Mouse (Mus musculus) midbrain, embryonic 11.5 days (tissue): Measurements from ENCODE around the gene Plxnc1. TPM values are rescaled to one million over a fixed set of nuclear protein-coding genes. Genes with fewer than 3 reads are reported as not detected.

ENCODE experiments used
- ATAC-seq: fragments of 200-750 bp; cut with Nextera tagmentation; 2 replicates; pipeline ENCODE4 v1.8.0; 2017; ENCODE audit warnings: moderate TSS enrichment, moderate library complexity; ENCODE audit not compliant: low FRiP score
- DNase-seq: peaks from one replicate; pipeline ENCODE4 v3.0.0; 2015; ENCODE audit warnings: low spot score; ENCODE audit errors: missing footprints
- H3K27ac ChIP-seq: fragments of 300-500 bp; sonication (generic); 2 replicates; pipeline ENCODE4 v1.5.1; 2014; ENCODE audit warnings: low read depth, low read length
- H3K27me3 ChIP-seq: fragments of 300-500 bp; sonication (generic); 2 replicates; pipeline ENCODE4 v1.6.1; 2014; ENCODE audit warnings: mild to moderate bottlenecking, low read length, moderate library complexity, mixed read lengths; ENCODE audit not compliant: control insufficient read depth, insufficient read depth
- H3K36me3 ChIP-seq: fragments of 300-500 bp; sonication (generic); 2 replicates; pipeline ENCODE4 v1.6.1; 2014; ENCODE audit warnings: mild to moderate bottlenecking, low read length, moderate library complexity, mixed read lengths; ENCODE audit not compliant: control insufficient read depth, insufficient read depth
- H3K4me1 ChIP-seq: fragments of 300-500 bp; sonication (generic); 2 replicates; pipeline ENCODE4 v1.6.1; 2014; ENCODE audit warnings: low read length; ENCODE audit not compliant: control insufficient read depth, insufficient read depth
- H3K4me2 ChIP-seq: fragments of 300-500 bp; sonication (generic); 2 replicates; pipeline ENCODE4 v1.6.1; 2014; ENCODE audit warnings: mild to moderate bottlenecking, moderate library complexity
- H3K4me3 ChIP-seq: fragments of 300-500 bp; sonication (generic); 2 replicates; pipeline ENCODE4 v1.5.1; 2014; ENCODE audit warnings: low read depth, low read length
- H3K9ac ChIP-seq: fragments of 300-500 bp; sonication (generic); 2 replicates; pipeline ENCODE4 v1.6.1; 2014; ENCODE audit warnings: low read length
- H3K9me3 ChIP-seq: fragments of 300-500 bp; sonication (generic); 2 replicates; pipeline ENCODE4 v1.6.1; 2016; ENCODE audit warnings: low read length; ENCODE audit not compliant: control insufficient read depth
- WGBS: fragments of 180-500 bp; shearing (Covaris S2); extraction: QIAGEN DNeasy Blood & Tissue Kit; methylation state at CpG from one replicate; pipeline ENCODE4 v1.1.7; 2014; 5-methylcytosine and 5-hydroxymethylcytosine counted together
- polyA plus RNA-seq: library from polyadenylated mRNA; unstranded; fragments of >200 nt; fragmentation: Nextera tagmentation; extraction: Ambion mirVana; gene quantifications from 2 replicates; pipeline ENCODE4 v1.2.1, GENCODE M21; 2014

Plxnc1 gene
- polyA plus RNA-seq, 1 experiment from 2014 or later, result 6.3 TPM

- Histone ChIP-seq H3K27me3 (no peaks in the 10 kb centered on the region), H3K9ac (no peak overlapping the region), H3K36me3 (no peaks in the 10 kb centered on the region), H3K4me3 (no peak overlapping the region), H3K4me1 (peaks cover 1% of the 10 kb centered on the region), H3K27ac (no peak overlapping the region), H3K4me2 (no peak overlapping the region), H3K9me3 (no peaks in the 10 kb centered on the region)
- no peak for DNase-seq
- WGBS, result 91% methylated on average over 6 of the region's 6 CpGs
- ATAC-seq, result no peak
Measured at GRCm38 (mm10) chr10:94911102-94911501, 33.5 kb downstream of the Plxnc1 start.

GRCm38 (mm10) chr10:94910570-94910969, 34.1 kb downstream of the Plxnc1 start:
- no peak overlapping the region for H3K9ac ChIP-seq
- no peak for DNase-seq
- ATAC-seq, result no peak
- 95% methylated on average over 4 of the region's 4 CpGs for WGBS
- H3K9me3 ChIP-seq, result no peaks in the 10 kb centered on the region
- H3K4me2 ChIP-seq, result no peak overlapping the region
- H3K4me3 ChIP-seq, result no peak overlapping the region
- peaks cover 5% of the 10 kb centered on the region for H3K4me1 ChIP-seq
- H3K36me3 ChIP-seq, result no peaks in the 10 kb centered on the region
- no peak overlapping the region for H3K27ac ChIP-seq
- no peaks in the 10 kb centered on the region for H3K27me3 ChIP-seq

GRCm38 (mm10) chr10:94909789-94910188, 34.8 kb downstream of the Plxnc1 start:
- H3K4me3 ChIP-seq, result no peak overlapping the region
- WGBS, result 86% methylated on average over 2 of the region's 2 CpGs
- H3K27me3 ChIP-seq, result no peaks in the 10 kb centered on the region
- no peak overlapping the region for H3K9ac ChIP-seq
- H3K4me2 ChIP-seq, result no peak overlapping the region
- DNase-seq, result no peak
- no peak overlapping the region for H3K27ac ChIP-seq
- no peaks in the 10 kb centered on the region for H3K9me3 ChIP-seq
- no peaks in the 10 kb centered on the region for H3K36me3 ChIP-seq
- no peak for ATAC-seq
- H3K4me1 ChIP-seq, result peaks cover 10% of the 10 kb centered on the region

- no peaks in the 10 kb centered on the region for H3K36me3 ChIP-seq
- 91% methylated on average over 11 of the region's 11 CpGs for WGBS
Measured at GRCm38 (mm10) chr10:94908976-94909717, 35.5 kb downstream of the Plxnc1 start.

GRCm38 (mm10) chr10:94905689-94906473, 38.8 kb downstream of the Plxnc1 start:
- no peak overlapping the region for H3K4me3 ChIP-seq
- DNase-seq (peak; percentile 95), ATAC-seq (peak; percentile 95)
- no peaks in the 10 kb centered on the region for H3K27me3 ChIP-seq
- WGBS, result 38% methylated on average over 21 of the region's 21 CpGs
- H3K36me3 ChIP-seq, result 0 out of 2 replicates have a peak, but pooled peaks cover 2% of the 10 kb centered on the region
- H3K4me2 ChIP-seq, result peak overlapping the region; percentile 12; the same call in 1 of the 2 replicates
- H3K4me1 ChIP-seq, result peaks cover 13% of the 10 kb centered on the region
- H3K27ac ChIP-seq, result no peak overlapping the region
- H3K9ac ChIP-seq, result no peak overlapping the region; the same call in 1 of the 2 replicates
- no peaks in the 10 kb centered on the region for H3K9me3 ChIP-seq

More at GRCm38 (mm10) chr10:94908976-94909717, 35.5 kb downstream of the Plxnc1 start:
- ATAC-seq, result no peak
- DNase-seq, result no peak
- H3K9ac ChIP-seq, result no peak overlapping the region
- no peak overlapping the region for H3K4me3 ChIP-seq
- no peaks in the 10 kb centered on the region for H3K9me3 ChIP-seq
- H3K4me1 ChIP-seq, result peaks cover 13% of the 10 kb centered on the region
- no peak overlapping the region for H3K27ac ChIP-seq
- no peak overlapping the region for H3K4me2 ChIP-seq
- H3K27me3 ChIP-seq, result no peaks in the 10 kb centered on the region

- no peak overlapping the region for H3K27ac ChIP-seq
- H3K4me2 ChIP-seq, result no peak overlapping the region
- no peak overlapping the region for H3K9ac ChIP-seq
- H3K27me3 ChIP-seq, result no peaks in the 10 kb centered on the region
- H3K9me3 ChIP-seq, result no peaks in the 10 kb centered on the region
- DNase-seq, result no peak
- no peak overlapping the region for H3K4me3 ChIP-seq
- ATAC-seq, result peak; percentile 70
- WGBS, result 23% methylated on average over 2 of the region's 5 CpGs
- 0 out of 2 replicates have a peak, but pooled peaks cover 2% of the 10 kb centered on the region for H3K36me3 ChIP-seq
- peaks cover 13% of the 10 kb centered on the region for H3K4me1 ChIP-seq
Measured at GRCm38 (mm10) chr10:94905219-94905618, 39.4 kb downstream of the Plxnc1 start.

GRCm38 (mm10) chr10:94896950-94897349, 47.7 kb downstream of the Plxnc1 start:
- no peaks in the 10 kb centered on the region for H3K27me3 ChIP-seq
- no peak overlapping the region for H3K27ac ChIP-seq
- no peaks in the 10 kb centered on the region for H3K4me1 ChIP-seq
- DNase-seq, result no peak
- no peak overlapping the region for H3K4me3 ChIP-seq
- H3K4me2 ChIP-seq, result no peak overlapping the region
- H3K36me3 ChIP-seq, result 0 out of 2 replicates have a peak, but pooled peaks cover 2% of the 10 kb centered on the region
- H3K9me3 ChIP-seq, result no peaks in the 10 kb centered on the region
- 86% methylated on average over 6 of the region's 6 CpGs for WGBS
- no peak for ATAC-seq
- no peak overlapping the region for H3K9ac ChIP-seq

GRCm38 (mm10) chr10:94896311-94896710, 48.3 kb downstream of the Plxnc1 start:
- 87% methylated on average over 2 of the region's 2 CpGs for WGBS
- H3K36me3 ChIP-seq, result 0 out of 2 replicates have a peak, but pooled peaks cover under 1% of the 10 kb centered on the region

GRCm38 (mm10) chr10:94895876-94896275, 48.8 kb downstream of the Plxnc1 start:
- Histone ChIP-seq H3K27ac (no peak overlapping the region), H3K4me1 (no peaks in the 10 kb centered on the region), H3K9ac (no peak overlapping the region), H3K9me3 (no peaks in the 10 kb centered on the region), H3K27me3 (no peaks in the 10 kb centered on the region), H3K36me3 (no peaks in the 10 kb centered on the region), H3K4me3 (no peak overlapping the region), H3K4me2 (no peak overlapping the region)
- no peak for ATAC-seq
- DNase-seq, result no peak
- 85% methylated on average over 3 of the region's 3 CpGs for WGBS

More at GRCm38 (mm10) chr10:94896311-94896710, 48.3 kb downstream of the Plxnc1 start:
- no peak for ATAC-seq
- H3K4me1 ChIP-seq, result no peaks in the 10 kb centered on the region
- no peak overlapping the region for H3K4me3 ChIP-seq
- DNase-seq, result no peak
- H3K4me2 ChIP-seq, result no peak overlapping the region
- H3K27me3 ChIP-seq, result no peaks in the 10 kb centered on the region
- H3K27ac ChIP-seq, result no peak overlapping the region
- no peak overlapping the region for H3K9ac ChIP-seq
- H3K9me3 ChIP-seq, result no peaks in the 10 kb centered on the region
